Mouse (Mus musculus) embryonic fibroblast, embryonic 13.5 days (primary cell): ENCODE measurements at regions not wholly inside any gene's neighbourhood (a gene's known extent, or its start where the extent isn't known, plus 50 kb on each side); places are given as distances from the start of the nearest gene placed in this dataset.

ENCODE experiments used
- CTCF ChIP-seq: IDR thresholded peaks from 2 replicates; pipeline ENCODE4 v1.5.1; 2011; ENCODE audit warnings: mild to moderate bottlenecking, control low read depth, low read length, moderate library complexity, borderline replicate concordance; ENCODE audit not compliant: insufficient read depth
- POLR2A ChIP-seq: IDR thresholded peaks from 2 replicates; pipeline ENCODE4 v1.6.1; 2011; ENCODE audit warnings: low read depth, mild to moderate bottlenecking, control low read depth, low read length, moderate library complexity

- TF ChIP-seq CTCF (no peak), POLR2A (no peak; the same call in 1 of the 2 replicates)
Measured at GRCm38 (mm10) chr6:50957328-50957900, 303.2 kb upstream of the Npvf start.
